Mouse (Mus musculus) lung, embryonic 16.5 days (tissue): ENCODE data around the gene Kctd21. TPM values are rescaled to one million over a fixed set of nuclear protein-coding genes. Genes with fewer than 3 reads are reported as not detected.

ENCODE experiments used
- ATAC-seq: fragments of 200-750 bp; cut with Nextera tagmentation; 2 replicates; pipeline ENCODE4 v1.8.0; 2017; ENCODE audit warnings: low read depth, mild to moderate bottlenecking, moderate library complexity
- H3K27ac ChIP-seq: fragments of 300-500 bp; sonication (generic); 2 replicates; pipeline ENCODE4 v1.5.1; 2014; ENCODE audit warnings: mild to moderate bottlenecking, control low read depth, low read length
- H3K27me3 ChIP-seq: fragments of 300-500 bp; sonication (generic); 2 replicates; pipeline ENCODE4 v1.6.1; 2014; ENCODE audit warnings: low read depth, low read length, mixed read lengths; ENCODE audit not compliant: control insufficient read depth, insufficient read depth
- H3K36me3 ChIP-seq: fragments of 300-500 bp; sonication (generic); 2 replicates; pipeline ENCODE4 v1.6.1; 2014; ENCODE audit warnings: low read length; ENCODE audit not compliant: control insufficient read depth, insufficient read depth
- H3K4me1 ChIP-seq: fragments of 300-500 bp; sonication (generic); replicated peaks from 2 replicates; pipeline ENCODE4 v1.6.1; 2014; ENCODE audit warnings: low read length, mixed read lengths; ENCODE audit not compliant: control insufficient read depth, insufficient read depth
- H3K4me2 ChIP-seq: fragments of 300-500 bp; sonication (generic); 2 replicates; pipeline ENCODE4 v1.6.1; 2014; ENCODE audit warnings: low read depth, low read length, control low read depth
- H3K4me3 ChIP-seq: fragments of 300-500 bp; sonication (generic); 2 replicates; pipeline ENCODE4 v1.5.1; 2014; ENCODE audit warnings: mild to moderate bottlenecking, low read length, control low read depth
- H3K9ac ChIP-seq: fragments of 300-500 bp; sonication (generic); 2 replicates; pipeline ENCODE4 v1.6.1; 2014; ENCODE audit warnings: low read length, control low read depth
- H3K9me3 ChIP-seq: fragments of 300-500 bp; sonication (generic); 2 replicates; pipeline ENCODE4 v1.6.1; 2016; ENCODE audit warnings: low read length; ENCODE audit not compliant: control insufficient read depth
- WGBS: fragments of 180-500 bp; shearing (Covaris S2); extraction: QIAGEN DNeasy Blood & Tissue Kit; methylation state at CpG from one replicate; pipeline ENCODE4 v1.1.7; 2014; 5-methylcytosine and 5-hydroxymethylcytosine counted together
- polyA plus RNA-seq: library from polyadenylated mRNA; unstranded; fragments of >200 nt; fragmentation: Nextera tagmentation; extraction: Ambion mirVana; gene quantifications from 2 replicates; pipeline ENCODE4 v1.2.1, GENCODE M21; 2015

The Kctd21 gene
- polyA plus RNA-seq, 1 experiment from 2014 or later, result 5.5 TPM

DNA sequence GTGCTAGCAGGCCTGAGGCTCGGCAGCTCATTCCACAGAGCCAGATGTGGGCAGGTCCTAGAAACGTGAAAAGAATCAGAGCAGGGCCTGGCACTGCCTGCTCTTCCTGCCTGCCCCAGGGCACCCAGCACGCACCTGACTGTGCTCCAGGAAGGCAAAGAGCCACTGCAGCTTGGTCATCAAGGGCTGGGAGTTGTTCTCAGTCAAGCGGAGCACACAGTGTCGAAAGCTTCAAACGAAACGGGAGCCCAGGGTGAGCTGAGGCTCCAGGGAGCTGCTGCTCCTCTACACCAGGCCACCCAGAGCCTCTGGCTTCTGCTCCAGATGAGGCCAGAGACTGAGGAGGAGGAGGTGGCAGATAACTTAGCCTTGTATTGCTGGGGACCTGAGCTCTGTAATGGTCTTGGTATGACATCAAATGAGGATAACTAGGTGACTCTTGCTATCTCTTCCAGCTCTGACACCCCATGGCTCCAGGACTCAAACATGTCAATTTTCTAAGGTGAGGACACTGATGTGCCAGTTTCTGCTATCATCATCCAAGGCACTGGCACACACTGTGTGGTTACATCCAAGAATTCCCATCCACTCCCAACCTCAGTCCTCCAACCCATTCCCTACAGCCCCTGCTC, 18.6 kb upstream of the Kctd21 start:
- Histone ChIP-seq H3K27ac (no peak overlapping the region), H3K4me3 (no peak overlapping the region), H3K4me1 (no peaks in the 10 kb centered on the region), H3K36me3 (peaks cover 4% of the 10 kb centered on the region), H3K27me3 (no peaks in the 10 kb centered on the region), H3K9ac (no peak overlapping the region), H3K9me3 (no peaks in the 10 kb centered on the region), H3K4me2 (no peak overlapping the region)
- ATAC-seq, result no peak
- WGBS, result 74% methylated on average over 7 of the region's 7 CpGs

DNA sequence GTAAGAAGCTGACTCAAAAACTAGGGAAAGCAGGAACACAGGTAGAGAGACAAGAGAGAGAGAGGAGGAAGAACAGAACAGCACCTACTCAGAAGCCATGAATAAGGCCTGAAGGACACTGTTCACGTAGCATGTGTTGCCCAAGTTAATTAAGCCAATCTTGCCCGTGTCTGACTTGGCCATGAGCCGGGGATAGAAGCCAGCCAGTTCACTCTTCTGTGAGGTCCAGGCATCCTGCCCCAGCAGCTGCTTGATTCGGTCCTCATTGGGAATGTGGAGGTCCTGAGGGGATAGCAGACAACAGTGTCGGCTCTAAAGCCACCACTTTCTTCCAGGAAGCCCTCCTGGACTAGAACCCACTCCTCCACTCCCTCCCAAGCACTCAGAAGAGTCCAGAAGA, 17.5 kb upstream of the Kctd21 start:
- Histone ChIP-seq H3K36me3 (no peaks in the 10 kb centered on the region; the same call in 1 of the 2 replicates), H3K9me3 (no peaks in the 10 kb centered on the region), H3K9ac (no peak overlapping the region), H3K4me1 (no peaks in the 10 kb centered on the region), H3K27me3 (no peaks in the 10 kb centered on the region), H3K4me3 (no peak overlapping the region), H3K27ac (no peak overlapping the region), H3K4me2 (no peak overlapping the region)
- 78% methylated on average over 5 of the region's 5 CpGs for WGBS
- no peak for ATAC-seq

GRCm38 (mm10) chr7:97315656-97316055, 16.5 kb upstream of the Kctd21 start:
- Histone ChIP-seq H3K9me3 (no peaks in the 10 kb centered on the region), H3K4me2 (no peak overlapping the region), H3K36me3 (no peaks in the 10 kb centered on the region; the same call in 1 of the 2 replicates), H3K9ac (no peak overlapping the region), H3K4me1 (no peaks in the 10 kb centered on the region), H3K27me3 (no peaks in the 10 kb centered on the region), H3K27ac (no peak overlapping the region), H3K4me3 (no peak overlapping the region)
- ATAC-seq, result no peak
- WGBS, result 84% methylated on average over 6 of the region's 6 CpGs

DNA sequence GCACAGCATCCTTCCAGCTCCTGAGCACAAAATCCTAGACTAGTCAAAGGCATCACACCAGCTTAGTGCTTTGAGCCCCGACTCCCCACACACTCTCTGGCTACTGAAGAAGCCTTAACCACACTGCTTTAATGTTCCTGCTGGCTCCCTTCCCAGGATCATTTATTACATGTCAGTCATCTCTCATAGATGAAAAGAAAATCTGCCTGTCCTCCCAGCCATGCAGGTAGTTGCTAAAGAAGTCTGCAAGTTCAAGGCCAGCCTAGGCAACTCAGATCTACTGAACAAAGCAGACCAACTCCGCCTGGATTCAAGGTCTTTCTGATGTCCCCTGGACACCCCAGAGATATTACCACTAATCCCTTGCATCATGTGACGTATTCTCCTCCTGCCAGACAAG, 14.4 kb upstream of the Kctd21 start:
- Histone ChIP-seq H3K27me3 (no peaks in the 10 kb centered on the region), H3K4me1 (no peaks in the 10 kb centered on the region), H3K9ac (no peak overlapping the region), H3K4me3 (no peak overlapping the region), H3K4me2 (no peak overlapping the region), H3K27ac (no peak overlapping the region), H3K9me3 (no peaks in the 10 kb centered on the region), H3K36me3 (no peaks in the 10 kb centered on the region)
- whole genome bisulfite sequencing, result 80% methylated on average over 3 of the region's 3 CpGs
- ATAC-seq, result no peak

DNA sequence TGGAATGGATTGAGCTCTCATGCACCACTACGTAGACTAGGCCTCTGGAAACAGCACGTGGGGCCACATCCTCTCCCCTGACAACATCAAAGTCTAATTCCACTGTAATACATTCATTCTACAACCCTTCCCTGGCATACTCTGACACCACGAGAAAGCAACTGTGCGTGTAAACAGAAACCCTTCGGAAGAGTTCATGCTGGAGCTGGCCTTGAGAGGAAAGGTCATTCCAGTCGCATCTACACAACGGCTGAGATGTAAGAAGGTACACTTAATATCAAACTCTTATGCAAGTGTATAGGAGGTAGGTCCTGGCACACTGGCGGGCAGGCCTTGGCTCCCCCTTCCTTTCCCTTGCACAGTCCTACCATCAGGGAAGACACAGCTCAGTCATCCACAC, 7.8 kb upstream of the Kctd21 start:
- Histone ChIP-seq H3K27me3 (peaks cover 31% of the 10 kb centered on the region), H3K27ac (no peak overlapping the region), H3K4me3 (no peak overlapping the region), H3K9me3 (no peaks in the 10 kb centered on the region), H3K4me2 (no peak overlapping the region), H3K4me1 (peaks cover 8% of the 10 kb centered on the region), H3K9ac (no peak overlapping the region), H3K36me3 (no peaks in the 10 kb centered on the region)
- 80% methylated on average over 8 of the region's 8 CpGs for WGBS
- no peak for ATAC-seq

GRCm38 (mm10) chr7:97325156-97325985, 6.8 kb upstream of the Kctd21 start:
- no peak overlapping the region for H3K27ac ChIP-seq
- 8% methylated on average over 91 of the region's 96 CpGs for WGBS
- H3K36me3 ChIP-seq, result no peaks in the 10 kb centered on the region
- peaks cover 31% of the 10 kb centered on the region for H3K27me3 ChIP-seq
- H3K4me3 ChIP-seq, result peak overlapping the region; percentile 44
- no peaks in the 10 kb centered on the region for H3K9me3 ChIP-seq
- H3K4me1 ChIP-seq, result peaks cover 8% of the 10 kb centered on the region
- H3K9ac ChIP-seq, result peak overlapping the region; percentile 33; the same call in 1 of the 2 replicates
- peak; percentile 61 for ATAC-seq
- H3K4me2 ChIP-seq, result peak overlapping the region; percentile 64

GRCm38 (mm10) chr7:97327376-97327775, 4.8 kb upstream of the Kctd21 start:
- Histone ChIP-seq H3K4me1 (peaks cover 11% of the 10 kb centered on the region), H3K4me2 (no peak overlapping the region), H3K27me3 (peaks cover 31% of the 10 kb centered on the region), H3K9me3 (no peaks in the 10 kb centered on the region), H3K9ac (no peak overlapping the region), H3K36me3 (no peaks in the 10 kb centered on the region), H3K4me3 (no peak overlapping the region), H3K27ac (no peak overlapping the region)
- ATAC-seq, result no peak
- 93% methylated on average over 4 of the region's 4 CpGs for WGBS

GRCm38 (mm10) chr7:97328891-97329588, 3.1 kb upstream of the Kctd21 start:
- 68% methylated on average over 13 of the region's 13 CpGs for WGBS
- Histone ChIP-seq H3K27ac (no peak overlapping the region), H3K9me3 (no peaks in the 10 kb centered on the region), H3K4me1 (peaks cover 21% of the 10 kb centered on the region), H3K4me2 (no peak overlapping the region), H3K36me3 (no peaks in the 10 kb centered on the region), H3K4me3 (no peak overlapping the region), H3K9ac (no peak overlapping the region), H3K27me3 (peaks cover 31% of the 10 kb centered on the region)
- no peak for ATAC-seq

DNA sequence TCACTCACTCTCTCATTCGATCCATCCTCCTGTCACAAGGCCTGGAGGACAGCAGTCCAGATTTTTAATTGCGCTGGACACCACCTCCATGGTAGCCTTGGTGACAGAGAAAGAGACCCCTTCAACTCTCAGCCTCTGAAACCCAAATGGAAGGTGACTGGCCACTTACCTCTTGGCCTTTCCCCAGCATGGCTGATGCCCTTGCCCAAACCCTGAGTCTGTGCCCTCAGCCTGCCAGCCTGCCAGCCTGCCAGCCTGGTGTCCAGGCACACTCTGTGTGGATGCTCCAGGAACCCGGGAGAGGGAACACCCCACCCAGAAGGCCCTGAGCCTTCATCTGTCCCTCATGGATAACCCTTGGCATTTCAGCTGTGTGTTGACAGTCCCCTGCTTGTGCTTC, 2.5 kb upstream of the Kctd21 start:
- Histone ChIP-seq H3K4me3 (no peak overlapping the region), H3K4me1 (peaks cover 21% of the 10 kb centered on the region), H3K9me3 (no peaks in the 10 kb centered on the region), H3K36me3 (no peaks in the 10 kb centered on the region), H3K27ac (no peak overlapping the region), H3K9ac (no peak overlapping the region), H3K4me2 (no peak overlapping the region), H3K27me3 (peaks cover 25% of the 10 kb centered on the region)
- no peak for ATAC-seq
- WGBS, result 77% methylated on average over 3 of the region's 3 CpGs
